Mouse (Mus musculus): Measurements from ENCODE around the gene Myrfl.
A peak's percentile ranks its signal among the peaks of the same experiment; 100 is the strongest.

Gene Myrfl

GRCm38 (mm10) chr10:116913647-116914273 lies 17.0 kb upstream of the Myrfl start:
- DNase-seq (ENCODE audit: low spot score), result no peak

- DNase-seq (ENCODE audit: low spot score), result no peak
These were observed 16.1 kb upstream of the Myrfl start for GRCm38 (mm10) chr10:116912850-116913249.

GRCm38 (mm10) chr10:116908901-116909642 lies 12.4 kb upstream of the Myrfl start:
- no peak for DNase-seq (ENCODE audit: low spot score)

DNA sequence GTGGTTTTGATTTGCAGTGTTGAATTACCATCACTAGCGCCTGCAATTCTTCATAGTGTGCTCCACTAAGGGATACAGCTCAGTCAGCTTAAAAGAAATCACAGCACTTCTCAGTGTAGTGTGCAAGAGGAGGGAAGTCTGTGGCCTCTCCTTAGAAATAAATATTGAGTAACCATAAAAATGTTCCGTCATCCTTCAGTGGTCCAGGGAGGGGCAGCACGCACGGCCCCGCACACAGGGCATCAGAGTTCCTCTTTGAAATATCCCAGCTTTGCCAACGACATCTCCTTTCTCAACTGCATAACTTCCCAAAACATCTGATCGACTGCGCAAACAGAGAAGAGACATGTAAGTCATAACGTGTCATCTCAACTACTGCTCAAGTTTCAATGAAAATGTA lies 10.1 kb upstream of the Myrfl start:
- no peak for DNase-seq (ENCODE audit: low spot score)

DNA sequence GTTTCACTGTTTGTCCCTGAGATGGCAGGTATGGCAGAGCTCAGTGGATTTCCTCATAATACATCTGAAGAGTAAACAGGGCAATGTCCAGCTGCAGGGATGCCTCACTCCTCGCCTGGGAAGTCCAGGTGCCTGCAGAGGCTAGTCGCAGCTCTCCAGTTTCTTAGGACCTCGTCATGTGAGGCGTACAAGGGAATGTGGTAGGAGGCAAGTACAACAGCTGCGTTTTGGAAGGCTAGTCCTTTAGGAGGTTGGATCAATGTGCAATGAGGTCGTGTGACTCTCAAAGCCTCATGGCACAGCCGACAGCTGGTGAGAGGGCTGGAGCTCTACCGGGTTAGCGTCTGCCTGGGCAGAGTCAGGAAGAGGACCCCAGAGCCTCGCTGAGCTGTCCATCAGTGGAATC lies 7.8 kb upstream of the Myrfl start:
- no peak for DNase-seq (ENCODE audit: low spot score)

DNA sequence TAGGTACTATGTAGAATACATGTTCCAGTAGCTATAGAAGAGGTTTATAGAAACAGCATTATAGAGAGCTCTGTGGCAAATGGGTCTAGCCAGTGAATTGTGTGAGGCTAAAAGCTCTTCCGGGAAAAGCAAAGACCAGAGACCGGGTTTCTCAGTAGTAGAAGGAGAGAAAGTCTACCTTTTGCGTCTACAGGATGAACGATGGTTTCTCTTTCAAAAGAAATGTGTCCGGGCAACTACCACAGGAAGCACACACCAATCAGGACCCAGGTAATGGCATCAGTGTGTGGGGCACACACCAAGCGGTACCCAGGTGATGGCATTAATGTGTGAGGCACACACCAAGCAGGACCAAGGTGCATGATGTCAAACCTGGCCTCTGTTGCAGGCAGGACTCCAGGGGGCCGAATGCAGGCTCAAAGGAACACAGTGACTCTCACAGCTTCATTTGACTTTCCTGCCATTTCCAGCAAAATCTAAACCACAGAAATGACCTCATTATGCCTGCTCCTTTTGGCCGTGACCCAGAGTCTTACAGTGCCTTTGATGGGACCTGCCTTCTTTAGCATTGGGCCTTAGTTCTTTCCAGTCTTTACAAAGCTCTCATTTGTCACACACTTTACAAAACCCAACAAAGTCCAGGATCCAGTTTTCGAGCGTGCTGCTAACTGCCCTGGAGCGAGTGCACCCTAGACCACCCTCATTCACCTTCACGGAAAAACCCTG lies 1.4 kb downstream of the Myrfl start:
- DNase-seq (ENCODE audit: low spot score), result no peak

DNA sequence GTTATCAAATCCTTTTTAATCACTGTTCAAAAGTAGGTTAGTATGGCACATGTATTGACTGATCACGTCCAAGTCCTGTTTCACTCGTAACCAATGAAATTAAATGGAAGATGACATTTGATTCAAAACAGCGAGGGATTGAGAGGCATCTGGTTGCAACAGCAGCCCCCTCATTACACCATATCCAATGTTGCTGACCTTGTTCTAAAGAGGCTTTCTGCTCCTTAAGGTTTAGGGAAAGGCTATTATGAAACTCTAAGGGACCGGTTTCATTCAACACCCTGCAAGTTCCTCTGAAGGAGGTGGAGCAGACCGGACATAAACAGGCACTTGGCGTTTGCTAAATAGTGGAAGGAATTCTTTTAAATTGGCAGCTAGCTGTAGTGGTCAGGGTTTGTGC lies 2.2 kb downstream of the Myrfl start:
- DNase-seq (ENCODE audit: low spot score), result no peak

GRCm38 (mm10) chr10:116893753-116894152 lies 3.0 kb downstream of the Myrfl start:
- DNase-seq (ENCODE audit: low spot score), result peak; percentile 7

DNA sequence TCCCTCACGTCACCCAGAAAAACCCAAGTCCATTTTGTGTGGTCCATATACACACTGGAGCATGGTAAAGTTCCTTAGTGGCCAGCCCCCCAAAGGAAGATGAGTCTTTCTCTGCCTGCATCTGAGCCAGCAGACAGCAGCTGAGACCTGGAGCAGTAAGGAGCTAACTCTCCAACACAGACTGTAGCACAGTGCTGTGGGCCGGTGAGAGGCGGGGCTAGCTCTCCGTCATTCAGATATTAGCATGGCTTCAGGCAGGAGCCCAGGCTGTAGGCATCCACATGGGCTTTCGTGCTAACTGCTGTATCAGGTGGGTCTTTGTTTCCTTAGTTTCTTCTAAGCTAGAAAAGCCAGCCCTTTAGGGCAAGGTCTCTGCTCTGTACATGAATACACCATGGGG lies 6.1 kb downstream of the Myrfl start:
- DNase-seq (ENCODE audit: low spot score), result no peak

GRCm38 (mm10) chr10:116884552-116884951 lies 12.2 kb downstream of the Myrfl start:
- no peak for DNase-seq (ENCODE audit: low spot score)

DNA sequence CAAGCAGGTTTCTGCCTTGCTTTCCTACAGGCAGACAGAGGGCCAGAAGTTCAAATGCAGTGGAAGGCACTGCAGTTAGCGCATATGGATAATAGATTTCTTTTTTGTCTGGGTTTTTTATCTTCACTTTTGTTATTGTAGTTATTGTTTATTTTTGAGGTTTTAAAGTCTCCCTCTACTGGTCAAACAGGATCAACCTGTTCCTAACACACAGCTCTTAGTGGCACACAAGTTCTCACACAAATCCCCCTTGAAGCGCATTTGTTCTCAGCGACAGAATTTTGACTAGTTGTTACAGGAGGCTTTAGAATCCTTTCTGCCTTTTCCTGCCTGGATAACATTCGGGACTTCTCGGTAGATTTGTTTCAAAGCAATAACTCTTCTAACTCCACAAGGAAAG lies 13.2 kb downstream of the Myrfl start:
- no peak for DNase-seq (ENCODE audit: low spot score)

DNA sequence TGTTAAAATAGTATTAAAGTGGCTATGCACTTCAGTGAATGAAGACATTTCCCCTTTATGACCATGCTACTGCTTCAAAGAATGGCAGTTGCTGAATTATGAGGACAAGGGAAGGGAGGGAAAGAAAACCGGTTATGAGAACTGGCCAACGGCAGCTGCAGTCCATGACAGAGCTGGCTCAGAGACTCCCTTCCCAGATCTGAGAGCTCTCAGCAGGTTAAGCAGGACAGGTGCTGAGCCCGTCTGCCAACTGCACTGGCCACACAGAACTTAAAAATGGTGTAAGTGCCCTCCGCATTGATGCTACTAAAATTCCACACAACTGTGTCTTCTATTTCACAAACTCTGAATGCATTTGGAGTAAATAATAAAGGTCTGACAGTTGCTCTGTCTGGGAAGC lies 19.3 kb downstream of the Myrfl start:
- no peak for DNase-seq (ENCODE audit: low spot score)

GRCm38 (mm10) chr10:116874490-116874889 lies 22.2 kb downstream of the Myrfl start:
- no peak for DNase-seq (ENCODE audit: low spot score)

- no peak for DNase-seq (ENCODE audit: low spot score)
These were observed 24.7 kb downstream of the Myrfl start for GRCm38 (mm10) chr10:116872016-116872410.

DNA sequence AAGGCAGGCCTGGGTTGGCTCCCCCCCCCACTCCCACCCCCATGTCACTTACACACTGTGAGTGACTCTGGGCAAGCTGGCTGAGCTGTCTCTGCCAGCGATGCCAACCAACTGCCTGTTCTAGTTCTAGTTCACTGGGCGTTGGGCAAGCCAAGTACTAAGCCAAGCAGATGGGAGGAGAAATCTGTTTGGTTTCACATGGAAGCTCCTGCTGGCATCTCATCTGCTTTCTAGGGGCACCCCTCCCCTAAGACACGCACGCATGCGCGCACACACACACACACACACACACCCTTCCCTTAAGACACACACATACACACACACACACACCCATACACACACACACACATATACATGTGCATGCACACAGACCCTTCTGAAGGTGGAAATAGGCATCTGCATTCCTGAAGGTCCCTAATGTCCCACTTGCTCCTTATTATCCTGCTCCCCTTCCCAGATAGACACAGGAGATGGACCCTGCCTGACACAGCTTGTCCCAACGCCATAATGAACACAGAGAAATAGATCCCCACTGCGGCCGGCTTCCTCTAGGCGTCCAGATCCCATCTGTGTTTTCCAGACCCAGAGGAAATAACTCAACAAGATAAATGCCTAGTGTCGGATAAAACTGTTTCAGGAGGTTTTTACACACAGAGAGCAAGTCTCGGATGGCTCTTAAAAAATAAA lies 25.2 kb downstream of the Myrfl start:
- no peak for DNase-seq (ENCODE audit: low spot score)

DNA sequence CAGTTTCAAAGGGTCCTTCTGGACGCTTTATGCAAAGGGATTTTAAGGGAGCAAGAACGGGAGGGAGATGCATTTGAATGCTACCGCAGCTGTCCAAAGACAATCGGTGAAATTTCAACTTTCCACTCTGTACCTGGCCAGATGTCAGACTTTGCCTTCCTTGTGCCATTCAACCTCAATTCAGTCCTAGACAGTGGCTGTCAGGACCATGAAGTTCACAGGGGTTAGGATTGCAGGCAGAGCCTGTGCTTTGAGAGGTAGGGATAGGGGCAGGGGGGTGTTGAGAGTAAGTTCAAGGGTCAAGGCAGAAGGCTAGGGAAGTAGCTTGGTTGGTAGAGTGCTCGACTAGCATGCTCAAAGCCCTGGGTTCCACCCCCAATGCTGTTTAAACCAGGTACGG lies 25.9 kb downstream of the Myrfl start:
- no peak for DNase-seq (ENCODE audit: low spot score)

DNA sequence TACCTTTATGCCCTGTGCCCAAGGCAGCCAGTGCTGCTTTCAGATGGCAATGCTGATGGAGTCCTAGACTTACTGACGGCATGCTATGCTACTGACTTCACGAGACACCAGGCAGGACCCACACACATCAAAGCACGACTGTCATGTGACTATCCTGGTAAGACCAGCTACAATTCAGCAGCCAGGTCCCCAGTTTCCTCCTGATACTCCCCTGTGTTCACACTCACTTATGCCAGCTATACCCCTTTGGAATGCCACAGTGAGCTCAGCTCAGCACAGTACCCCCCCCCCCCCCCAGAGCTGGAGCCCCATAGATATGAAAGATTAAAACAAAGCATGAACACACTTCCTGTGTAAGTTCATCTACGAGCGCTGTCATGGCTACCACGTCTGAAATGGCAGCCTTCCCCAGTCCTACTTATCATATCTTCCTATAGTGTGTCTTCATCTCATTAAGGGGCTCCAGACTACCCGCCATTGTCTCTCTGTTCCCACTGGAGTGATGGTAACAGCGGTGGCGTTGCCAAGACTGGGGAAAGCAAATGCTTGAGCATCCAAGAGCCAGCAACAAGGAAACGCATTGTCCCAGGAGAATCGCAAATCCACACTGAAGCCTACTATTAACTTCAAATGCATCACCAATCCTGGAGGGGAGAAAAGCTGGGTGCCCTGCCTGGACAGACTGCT lies 43.4 kb downstream of the Myrfl start:
- no peak for DNase-seq (ENCODE audit: low spot score)

DNA sequence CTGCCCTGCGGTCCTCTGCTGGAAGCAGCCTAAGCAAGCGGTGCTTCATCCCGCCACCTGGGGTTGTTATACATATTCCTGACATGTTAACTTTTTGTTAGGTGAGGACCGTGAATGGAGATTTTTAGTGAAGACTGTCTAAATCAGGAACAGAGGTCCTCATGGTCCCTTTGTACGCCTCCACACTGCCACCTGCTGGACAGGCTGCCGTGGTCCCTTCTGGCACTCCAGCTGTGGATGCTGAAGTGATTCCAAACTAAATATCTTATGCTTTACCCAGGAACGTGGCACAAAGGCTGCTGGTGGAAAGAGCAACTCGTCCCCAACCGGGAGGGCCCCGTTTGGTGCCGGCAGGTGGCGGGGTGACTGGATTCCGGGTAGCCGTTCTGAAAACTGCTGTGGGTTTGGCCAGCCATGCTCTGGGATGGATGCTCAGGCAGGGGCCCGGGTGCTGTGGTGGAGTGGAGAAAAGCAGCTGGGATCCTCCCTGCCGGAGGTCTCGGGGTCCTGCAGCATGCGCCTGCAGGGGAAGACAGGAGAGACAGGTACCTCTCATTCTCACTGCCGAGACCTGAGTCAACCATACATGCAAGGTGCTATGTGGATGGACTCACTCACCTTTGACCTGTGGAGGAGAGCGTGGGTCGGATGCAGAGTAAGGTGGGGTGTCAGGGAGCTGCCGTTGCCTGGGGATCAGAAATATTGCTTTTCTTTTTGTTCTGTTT lies 47.8 kb downstream of the Myrfl start:
- peak; percentile 36 for DNase-seq (ENCODE audit: low spot score)

DNA sequence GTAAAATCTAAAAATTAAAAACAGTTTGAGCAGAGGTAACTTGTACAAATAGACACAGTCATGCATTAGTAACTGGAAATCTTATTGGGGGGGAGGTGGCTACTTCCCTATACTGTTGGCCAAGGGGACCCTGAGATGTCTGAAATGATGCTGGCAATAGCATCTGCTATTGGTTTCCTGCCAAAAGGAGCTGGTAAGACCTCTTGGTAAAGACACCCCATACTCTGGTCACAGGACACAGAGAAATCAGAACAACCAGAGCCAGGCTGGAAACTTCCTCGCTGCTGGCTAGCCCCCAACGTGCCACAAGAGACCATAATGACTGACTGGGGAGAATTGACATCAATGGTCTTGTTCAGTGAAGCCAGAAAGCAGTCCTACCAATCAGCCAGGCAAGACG lies 55.2 kb downstream of the Myrfl start:
- no peak for DNase-seq (ENCODE audit: low spot score)

GRCm38 (mm10) chr10:116830676-116831075 lies 66.0 kb downstream of the Myrfl start:
- no peak for DNase-seq (ENCODE audit: low spot score)

GRCm38 (mm10) chr10:116828099-116828498 lies 68.6 kb downstream of the Myrfl start:
- no peak for DNase-seq (ENCODE audit: low spot score)

Measured in ovary, adult 18-20 months (tissue).